Mouse (Mus musculus) gastrocnemius, postnatal 25 days (tissue): Measurements from ENCODE around the gene Olfr1331. TPM values are rescaled to one million over a fixed set of nuclear protein-coding genes. Genes with fewer than 3 reads are reported as not detected.
A peak's percentile ranks its signal among the peaks of the same experiment; 100 is the strongest.
"Not testable (repeated sequence)": the region's sequence is repeated elsewhere in the genome, so short reads cannot be mapped to it uniquely, and the experiment has no call there.

Experiments used
- DNase-seq: peaks from one replicate; pipeline ENCODE4 v3.0.0; 2022
- long read RNA-seq, 2 experiments: library from polyadenylated mRNA; stranded (forward); transcript quantifications; one replicate each; pipeline ENCODE4 v2.0.0; 2021
- total RNA-seq, 2 experiments: library from RNA; stranded (reverse); gene quantifications; 1 replicate in 1 of 2; 2 replicates in 1 of 2; pipeline ENCODE4 v1.2.3; 2021

The Olfr1331 gene
- total RNA-seq, result not detected
- long read RNA-seq, experiment 1, result 0 reads
- long read RNA-seq, experiment 2, result 0 reads

- DNase-seq, result no peak
Measured at GRCm38 (mm10) chr4:118864349-118864748, at the start of gene Olfr1331. Olfr1331 (plus strand) TSS chr4:118864649.

GRCm38 (mm10) chr4:118818921-118819320 is 45.5 kb upstream of the Olfr1331 start:
- DNase-seq, result no peak

- no peak for DNase-seq
Measured at GRCm38 (mm10) chr4:118836179-118836578, 28.3 kb upstream of the Olfr1331 start, which contains the start of gene Olfr1333. Olfr1333 (minus strand) TSS chr4:118836279.

- no peak for DNase-seq
Measured at GRCm38 (mm10) chr4:118861791-118862190, 2.7 kb upstream of the Olfr1331 start.

GRCm38 (mm10) chr4:118862704-118863103 is 1.7 kb upstream of the Olfr1331 start:
- DNase-seq, result peak; percentile 7

- DNase-seq, result no peak
Measured at GRCm38 (mm10) chr4:118867566-118867965, 3.1 kb downstream of the Olfr1331 start.

- DNase-seq, result no peak
Measured at GRCm38 (mm10) chr4:118888297-118888696, 23.8 kb downstream of the Olfr1331 start, which contains the start of gene Olfr1330. Olfr1330 (plus strand) TSS chr4:118888597.

GRCm38 (mm10) chr4:118901981-118902380 is 37.5 kb downstream of the Olfr1331 start:
- DNase-seq, result no peak

GRCm38 (mm10) chr4:118917365-118917764 is 52.9 kb downstream of the Olfr1331 start, which contains the start of gene Olfr1329:
Olfr1329 (minus strand) TSS chr4:118917465.
- DNase-seq, result not testable (repeated sequence)

Other genes starting within 250 kb of the Olfr1331 start
- not detected for gene Cfap57, start 243.9 kb upstream of the Olfr1331 start, total RNA-seq
- gene Ebna1bp2, start 243.8 kb upstream of the Olfr1331 start, total RNA-seq, result 10 to 100 TPM; 25.1 to 26.9 TPM
- not detected for gene Olfr62, start 205.7 kb upstream of the Olfr1331 start, total RNA-seq
- gene Olfr1342, start 171.9 kb upstream of the Olfr1331 start, total RNA-seq, result not detected
- gene Olfr1341, start 161.1 kb upstream of the Olfr1331 start, total RNA-seq, result not detected
- gene Olfr1340, start 144.5 kb upstream of the Olfr1331 start, total RNA-seq, result not detected
- gene Olfr1339, start 132.5 kb upstream of the Olfr1331 start, total RNA-seq, result not detected
- not detected for gene Olfr1338, start 105.9 kb upstream of the Olfr1331 start, total RNA-seq
- not detected for gene Olfr1337, start 82.1 kb upstream of the Olfr1331 start, total RNA-seq
- not detected for gene Olfr1335, start 54.7 kb upstream of the Olfr1331 start, total RNA-seq
- gene Olfr1333, start 28.4 kb upstream of the Olfr1331 start, total RNA-seq, result not detected
- gene Olfr1330, start 23.9 kb downstream of the Olfr1331 start, total RNA-seq, result not detected
- gene Olfr1329, start 52.8 kb downstream of the Olfr1331 start, total RNA-seq, result not detected
- gene Olfr1328, start 74.0 kb downstream of the Olfr1331 start, total RNA-seq, result not detected
- under 1 TPM; 0.38 to 0.88 TPM for gene Lao1, start 96.9 kb downstream of the Olfr1331 start, total RNA-seq
- gene Slc2a1, start 244.1 kb downstream of the Olfr1331 start, total RNA-seq, result 1 to 10 TPM; 4.0 to 5.5 TPM